Mouse (Mus musculus) brain, embryonic 14.5 days (tissue): ENCODE results near the gene Mroh8.

Source experiments
- CTCF ChIP-seq: fragments of 200-500 bp; IDR thresholded peaks from 2 replicates; pipeline ENCODE4 v1.5.1; 2012; ENCODE audit warnings: inconsistent platforms, mild to moderate bottlenecking, moderate library complexity, borderline replicate concordance; ENCODE audit not compliant: insufficient read depth, insufficient read length; ENCODE audit errors: extremely low read depth
- POLR2A ChIP-seq: fragments of 200-500 bp; IDR thresholded peaks from 2 replicates; pipeline ENCODE4 v1.6.1; 2012; ENCODE audit warnings: mild to moderate bottlenecking, inconsistent platforms, borderline replicate concordance; ENCODE audit not compliant: poor library complexity, insufficient read depth, insufficient read length, severe bottlenecking; ENCODE audit errors: extremely low read depth

DNA sequence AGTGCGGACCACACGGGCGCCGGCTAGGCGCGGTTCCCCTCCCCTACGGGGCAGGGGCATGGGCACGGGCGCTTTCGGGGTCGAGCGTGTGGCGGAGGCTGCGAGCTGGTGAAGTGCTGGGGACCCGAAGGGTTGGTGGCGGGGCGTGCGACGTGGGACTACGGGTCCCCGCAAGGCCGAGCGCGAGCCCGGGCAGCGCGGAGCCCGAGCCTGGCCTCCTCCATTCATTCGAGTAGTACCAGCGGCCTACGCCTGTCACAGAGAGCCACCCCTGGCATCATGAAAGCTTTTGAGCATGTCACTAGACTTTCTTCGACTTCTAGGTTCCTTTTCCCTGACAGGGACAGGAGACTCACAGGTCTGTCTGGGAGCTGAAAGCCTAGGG lies at the start of gene Mroh8:
- TF ChIP-seq CTCF (no peak), POLR2A (no peak)
